Mouse (Mus musculus) neural tube, embryonic 12.5 days (tissue): ENCODE results near the gene Rnf43. TPM values are rescaled to one million over a fixed set of nuclear protein-coding genes. Genes with fewer than 3 reads are reported as not detected.

Experiments used
- ATAC-seq: fragments of 200-750 bp; cut with Nextera tagmentation; 2 replicates; pipeline ENCODE4 v1.8.0; 2017; ENCODE audit warnings: low read depth, mild to moderate bottlenecking, moderate TSS enrichment, moderate library complexity; ENCODE audit not compliant: low FRiP score
- H3K27ac ChIP-seq: fragments of 300-500 bp; sonication (generic); 2 replicates; pipeline ENCODE4 v1.5.1; 2016
- H3K27me3 ChIP-seq: fragments of 300-500 bp; sonication (generic); replicated peaks from 2 replicates; pipeline ENCODE4 v1.6.1; 2016; ENCODE audit warnings: mild to moderate bottlenecking
- H3K36me3 ChIP-seq: fragments of 300-500 bp; sonication (generic); 2 replicates; pipeline ENCODE4 v1.6.1; 2016; ENCODE audit warnings: mild to moderate bottlenecking
- H3K4me1 ChIP-seq: fragments of 300-500 bp; sonication (generic); 2 replicates; pipeline ENCODE4 v1.6.1; 2016
- H3K4me2 ChIP-seq: fragments of 300-500 bp; sonication (generic); replicated peaks from 2 replicates; pipeline ENCODE4 v1.6.1; 2016; ENCODE audit warnings: mild to moderate bottlenecking
- H3K4me3 ChIP-seq: fragments of 300-500 bp; sonication (generic); 2 replicates; pipeline ENCODE4 v1.5.1; 2016
- H3K9ac ChIP-seq: fragments of 300-500 bp; sonication (generic); 2 replicates; pipeline ENCODE4 v1.6.1; 2016; ENCODE audit warnings: mild to moderate bottlenecking
- H3K9me3 ChIP-seq: fragments of 300-500 bp; sonication (generic); 2 replicates; pipeline ENCODE4 v1.6.1; 2016; ENCODE audit warnings: mild to moderate bottlenecking
- whole genome bisulfite sequencing: fragments of 180-500 bp; shearing (Covaris S2); methylation state at CpG from one replicate; pipeline ENCODE4 v1.1.7; 2016; 5-methylcytosine and 5-hydroxymethylcytosine counted together
- polyA plus RNA-seq: library from polyadenylated mRNA; unstranded; fragments of >200 nt; fragmentation: Nextera tagmentation; extraction: Ambion mirVana; gene quantifications from 2 replicates; pipeline ENCODE4 v1.2.1, GENCODE M21; 2016

Gene Rnf43
- polyA plus RNA-seq, 1 experiment from 2014 or later, result 0.57 TPM

GRCm38 (mm10) chr11:87720839-87721238 is 58.3 kb downstream of the Rnf43 start:
- ATAC-seq, result no peak

GRCm38 (mm10) chr11:87722168-87722567 is 59.6 kb downstream of the Rnf43 start:
- 85% methylated on average over 3 of the region's 3 CpGs for WGBS
- no peak for ATAC-seq
- H3K4me3 ChIP-seq, result no peak overlapping the region

More at GRCm38 (mm10) chr11:87720839-87721238, 58.3 kb downstream of the Rnf43 start:
- H3K27ac ChIP-seq, result no peak overlapping the region
- 0 out of 2 replicates have a peak, but pooled peaks cover 3% of the 10 kb centered on the region for H3K4me1 ChIP-seq
- H3K4me2 ChIP-seq, result no peak overlapping the region
- H3K4me3 ChIP-seq, result no peak overlapping the region
- no peak overlapping the region for H3K9ac ChIP-seq
- WGBS, result 76% methylated on average over 9 of the region's 9 CpGs
- H3K9me3 ChIP-seq, result no peaks in the 10 kb centered on the region
- no peaks in the 10 kb centered on the region for H3K27me3 ChIP-seq
- no peaks in the 10 kb centered on the region for H3K36me3 ChIP-seq

GRCm38 (mm10) chr11:87722891-87723290 is 60.4 kb downstream of the Rnf43 start:
- no peak for ATAC-seq
- Histone ChIP-seq H3K36me3 (no peaks in the 10 kb centered on the region), H3K4me3 (no peak overlapping the region), H3K27ac (no peak overlapping the region), H3K4me1 (0 out of 2 replicates have a peak, but pooled peaks cover 12% of the 10 kb centered on the region), H3K9me3 (no peaks in the 10 kb centered on the region), H3K4me2 (no peak overlapping the region), H3K9ac (no peak overlapping the region), H3K27me3 (no peaks in the 10 kb centered on the region)
- WGBS, result 87% methylated on average over 4 of the region's 4 CpGs

More at GRCm38 (mm10) chr11:87722168-87722567, 59.6 kb downstream of the Rnf43 start:
- H3K36me3 ChIP-seq, result no peaks in the 10 kb centered on the region
- no peaks in the 10 kb centered on the region for H3K9me3 ChIP-seq
- no peaks in the 10 kb centered on the region for H3K27me3 ChIP-seq
- no peak overlapping the region for H3K9ac ChIP-seq
- H3K4me1 ChIP-seq, result 0 out of 2 replicates have a peak, but pooled peaks cover 12% of the 10 kb centered on the region
- H3K27ac ChIP-seq, result no peak overlapping the region
- H3K4me2 ChIP-seq, result no peak overlapping the region

- H3K4me2 ChIP-seq, result no peak overlapping the region
- no peak overlapping the region for H3K9ac ChIP-seq
- 0 out of 2 replicates have a peak, but pooled peaks cover 12% of the 10 kb centered on the region for H3K4me1 ChIP-seq
- H3K4me3 ChIP-seq, result no peak overlapping the region
- ATAC-seq, result no peak
- no peaks in the 10 kb centered on the region for H3K9me3 ChIP-seq
- peak overlapping the region; percentile 32; the same call in 1 of the 2 replicates for H3K27ac ChIP-seq
- no peaks in the 10 kb centered on the region for H3K27me3 ChIP-seq
- H3K36me3 ChIP-seq, result no peaks in the 10 kb centered on the region
These were observed 63.0 kb downstream of the Rnf43 start for GRCm38 (mm10) chr11:87725515-87725914.

- no peaks in the 10 kb centered on the region for H3K27me3 ChIP-seq
- no peak overlapping the region for H3K4me3 ChIP-seq
- H3K36me3 ChIP-seq, result no peaks in the 10 kb centered on the region
- peak overlapping the region; percentile 32; the same call in 1 of the 2 replicates for H3K27ac ChIP-seq
- H3K9me3 ChIP-seq, result no peaks in the 10 kb centered on the region
- H3K4me2 ChIP-seq, result no peak overlapping the region
- H3K9ac ChIP-seq, result no peak overlapping the region
- ATAC-seq, result no peak
- WGBS, result 24% methylated on average over 6 of the region's 6 CpGs
- 0 out of 2 replicates have a peak, but pooled peaks cover 12% of the 10 kb centered on the region for H3K4me1 ChIP-seq
These were observed 63.5 kb downstream of the Rnf43 start for GRCm38 (mm10) chr11:87725964-87726562.

- Histone ChIP-seq H3K9me3 (no peaks in the 10 kb centered on the region), H3K4me3 (no peak overlapping the region), H3K36me3 (no peaks in the 10 kb centered on the region), H3K4me2 (no peak overlapping the region), H3K4me1 (0 out of 2 replicates have a peak, but pooled peaks cover 12% of the 10 kb centered on the region), H3K27ac (no peak overlapping the region), H3K27me3 (no peaks in the 10 kb centered on the region), H3K9ac (no peak overlapping the region)
- ATAC-seq, result no peak
- 65% methylated on average over 11 of the region's 11 CpGs for WGBS
These were observed 64.5 kb downstream of the Rnf43 start for GRCm38 (mm10) chr11:87727021-87727420.

- 76% methylated on average over 4 of the region's 4 CpGs for WGBS
- no peak overlapping the region for H3K4me3 ChIP-seq
These were observed 64.9 kb downstream of the Rnf43 start for GRCm38 (mm10) chr11:87727471-87727870.

GRCm38 (mm10) chr11:87728850-87729592 is 66.5 kb downstream of the Rnf43 start:
- ATAC-seq, result no peak
- H3K9me3 ChIP-seq, result no peaks in the 10 kb centered on the region
- H3K9ac ChIP-seq, result no peak overlapping the region
- no peaks in the 10 kb centered on the region for H3K27me3 ChIP-seq
- WGBS, result 70% methylated on average over 18 of the region's 18 CpGs
- H3K4me1 ChIP-seq, result peaks cover 19% of the 10 kb centered on the region; the same call in 1 of the 2 replicates
- H3K27ac ChIP-seq, result no peak overlapping the region
- no peak overlapping the region for H3K4me2 ChIP-seq
- H3K4me3 ChIP-seq, result no peak overlapping the region
- H3K36me3 ChIP-seq, result no peaks in the 10 kb centered on the region

More at GRCm38 (mm10) chr11:87727471-87727870, 64.9 kb downstream of the Rnf43 start:
- Histone ChIP-seq H3K4me1 (0 out of 2 replicates have a peak, but pooled peaks cover 12% of the 10 kb centered on the region), H3K4me2 (no peak overlapping the region), H3K36me3 (no peaks in the 10 kb centered on the region), H3K9ac (no peak overlapping the region), H3K9me3 (no peaks in the 10 kb centered on the region), H3K27ac (no peak overlapping the region), H3K27me3 (no peaks in the 10 kb centered on the region)
- ATAC-seq, result no peak

- no peak for ATAC-seq
- Histone ChIP-seq H3K27ac (no peak overlapping the region), H3K9ac (no peak overlapping the region), H3K4me3 (no peak overlapping the region), H3K9me3 (no peaks in the 10 kb centered on the region), H3K36me3 (no peaks in the 10 kb centered on the region), H3K4me2 (no peak overlapping the region), H3K4me1 (peaks cover 22% of the 10 kb centered on the region; the same call in 1 of the 2 replicates), H3K27me3 (no peaks in the 10 kb centered on the region)
- WGBS, result 90% methylated on average over 13 of the region's 13 CpGs
These were observed 67.2 kb downstream of the Rnf43 start for GRCm38 (mm10) chr11:87729593-87730185.

GRCm38 (mm10) chr11:87730652-87731310 is 68.3 kb downstream of the Rnf43 start:
- 80% methylated on average over 10 of the region's 10 CpGs for WGBS
- ATAC-seq, result no peak
- Histone ChIP-seq H3K9ac (no peak overlapping the region), H3K27me3 (0 out of 2 replicates have a peak, but pooled peaks cover 5% of the 10 kb centered on the region), H3K4me3 (no peak overlapping the region), H3K27ac (no peak overlapping the region), H3K4me1 (peaks cover 20% of the 10 kb centered on the region; the same call in 1 of the 2 replicates), H3K9me3 (no peaks in the 10 kb centered on the region), H3K4me2 (no peak overlapping the region), H3K36me3 (no peaks in the 10 kb centered on the region)

- no peaks in the 10 kb centered on the region for H3K9me3 ChIP-seq
- H3K27ac ChIP-seq, result no peak overlapping the region
- H3K9ac ChIP-seq, result no peak overlapping the region
- H3K4me3 ChIP-seq, result no peak overlapping the region
- peak overlapping the region; percentile 42 for H3K4me2 ChIP-seq
- H3K4me1 ChIP-seq, result peaks cover 17% of the 10 kb centered on the region; the same call in 1 of the 2 replicates
- H3K36me3 ChIP-seq, result 0 out of 2 replicates have a peak, but pooled peaks cover 2% of the 10 kb centered on the region
- no peak for ATAC-seq
- WGBS, result 69% methylated on average over 5 of the region's 5 CpGs
- 0 out of 2 replicates have a peak, but pooled peaks cover 7% of the 10 kb centered on the region for H3K27me3 ChIP-seq
These were observed 71.8 kb downstream of the Rnf43 start for GRCm38 (mm10) chr11:87734346-87734745.
